Mouse (Mus musculus) spleen, adult 2 months (tissue): ENCODE measurements around the gene Gjb5.

Experiments used
- CTCF ChIP-seq: fragments of 200-500 bp; IDR thresholded peaks from 2 replicates; pipeline ENCODE4 v1.5.1; 2011; ENCODE audit warnings: mild to moderate bottlenecking, inconsistent platforms; ENCODE audit not compliant: insufficient read depth, insufficient read length, insufficient replicate concordance; ENCODE audit errors: extremely low read depth
- POLR2A ChIP-seq: fragments of 200-500 bp; IDR thresholded peaks from 2 replicates; pipeline ENCODE4 v1.6.1; 2011; ENCODE audit warnings: low read depth, low read length, inconsistent platforms

GRCm38 (mm10) chr4:127345000-127345399 is 13.0 kb downstream of the Gjb5 start:
- TF ChIP-seq CTCF (no peak), POLR2A (no peak)
